Mouse (Mus musculus) retina, postnatal 7 days (tissue): ENCODE results near the gene Plekhm1.

ENCODE experiments used
- DNase-seq: peaks from one replicate; pipeline ENCODE4 v3.0.0-alpha.2; 2012; ENCODE audit warnings: low read depth, low spot score

The Plekhm1 gene

GRCm38 (mm10) chr11:103394604-103395003 lies 17.9 kb downstream of the Plekhm1 start:
- DNase-seq, result no peak

GRCm38 (mm10) chr11:103394025-103394424 lies 18.5 kb downstream of the Plekhm1 start:
- DNase-seq, result no peak

- DNase-seq, result no peak
Measured at GRCm38 (mm10) chr11:103387870-103388526, 24.5 kb downstream of the Plekhm1 start.

- DNase-seq, result no peak
Measured at GRCm38 (mm10) chr11:103386827-103387226, 25.7 kb downstream of the Plekhm1 start.

- DNase-seq, result no peak
Measured at GRCm38 (mm10) chr11:103381956-103382613, 30.4 kb downstream of the Plekhm1 start.

- no peak for DNase-seq
Measured at GRCm38 (mm10) chr11:103381505-103381904, 31.0 kb downstream of the Plekhm1 start.

- DNase-seq, result no peak
Measured at GRCm38 (mm10) chr11:103380460-103380859, 32.0 kb downstream of the Plekhm1 start.

GRCm38 (mm10) chr11:103378341-103378740 lies 34.1 kb downstream of the Plekhm1 start:
- no peak for DNase-seq

GRCm38 (mm10) chr11:103375772-103376171 lies 36.7 kb downstream of the Plekhm1 start:
- DNase-seq, result no peak

- no peak for DNase-seq
Measured at GRCm38 (mm10) chr11:103375258-103375657, 37.2 kb downstream of the Plekhm1 start.

GRCm38 (mm10) chr11:103373922-103374321 lies 38.6 kb downstream of the Plekhm1 start:
- no peak for DNase-seq

GRCm38 (mm10) chr11:103372561-103372960 lies 39.9 kb downstream of the Plekhm1 start:
- DNase-seq, result no peak

GRCm38 (mm10) chr11:103372068-103372467 lies 40.4 kb downstream of the Plekhm1 start:
- no peak for DNase-seq

- DNase-seq, result no peak
Measured at GRCm38 (mm10) chr11:103371222-103371539, 41.3 kb downstream of the Plekhm1 start.

GRCm38 (mm10) chr11:103370397-103371221 lies 41.9 kb downstream of the Plekhm1 start:
- DNase-seq, result no peak

- no peak for DNase-seq
Measured at GRCm38 (mm10) chr11:103365530-103365929, 47.0 kb downstream of the Plekhm1 start.

GRCm38 (mm10) chr11:103365022-103365421 lies 47.5 kb downstream of the Plekhm1 start:
- DNase-seq, result no peak

GRCm38 (mm10) chr11:103364335-103364734 lies 48.2 kb downstream of the Plekhm1 start:
- no peak for DNase-seq

- DNase-seq, result no peak
Measured at GRCm38 (mm10) chr11:103363214-103364148, 49.0 kb downstream of the Plekhm1 start, which contains the start of gene Arhgap27. TSS of gene Arhgap27 (minus strand) at chr11:103363692.

GRCm38 (mm10) chr11:103362521-103363181 lies 49.8 kb downstream of the Plekhm1 start:
- no peak for DNase-seq

- DNase-seq, result no peak
Measured at GRCm38 (mm10) chr11:103362054-103362432, 50.4 kb downstream of the Plekhm1 start.
